Mouse (Mus musculus) spleen, adult 10 weeks (tissue): Measurements from ENCODE around the gene Itpka. TPM values are rescaled to one million over a fixed set of nuclear protein-coding genes. Genes with fewer than 3 reads are reported as not detected.

Experiments used
- polyA plus RNA-seq: library from polyadenylated mRNA; stranded (reverse); fragments of 350-450 nt; fragmentation: Illumina TruSeq; extraction: RNeasy Lipid Tissue Mini Kit (QIAGEN cat#74804); gene quantifications from one replicate; pipeline ENCODE4 v1.2.3, GENCODE M21; 2015; ENCODE audit warnings: low replicate concordance; ENCODE audit not compliant: insufficient read depth

Itpka gene
- 0.12 TPM for polyA plus RNA-seq

DNA sequence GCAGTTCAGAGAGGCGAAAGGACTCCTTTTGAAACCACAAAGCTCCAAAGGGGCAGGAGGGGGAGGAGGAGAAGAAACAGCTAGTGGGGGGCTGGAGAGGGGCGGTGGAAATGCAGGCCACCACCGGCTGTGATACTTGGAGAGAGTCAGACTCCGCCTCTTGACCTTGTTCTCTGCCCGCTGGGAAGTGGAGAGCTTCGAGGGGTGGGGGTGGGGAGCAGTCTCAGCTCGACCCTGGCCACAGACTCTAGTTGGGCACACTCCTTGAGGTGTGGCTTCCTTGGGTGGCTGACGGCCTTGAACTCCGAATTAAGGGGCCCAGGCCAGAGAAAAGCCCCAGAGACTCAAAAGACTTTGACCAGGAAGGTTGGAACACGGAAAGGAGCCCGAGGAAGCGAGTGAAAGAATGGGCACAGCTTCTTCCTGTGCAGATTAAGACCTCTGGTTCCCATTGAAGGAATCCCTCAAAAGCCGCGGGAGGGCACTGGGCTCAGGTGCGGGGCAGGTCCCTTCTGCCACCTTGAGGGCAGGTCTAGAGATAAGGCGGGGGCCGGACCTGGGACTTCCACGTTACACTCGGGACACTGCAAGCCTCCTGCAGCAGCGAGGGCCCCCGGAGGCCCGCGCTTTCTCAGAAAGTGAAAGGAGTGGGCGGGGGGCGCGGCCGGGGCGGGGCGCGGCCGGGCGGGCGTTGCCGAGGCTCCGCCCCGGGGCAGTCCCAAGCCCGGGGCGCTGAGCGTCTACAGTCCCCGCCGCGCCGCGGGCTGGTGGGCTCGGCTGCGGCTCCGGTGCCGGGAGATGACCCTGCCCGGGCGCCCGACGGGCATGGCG, at the start of gene Itpka:
TSS of gene Itpka (plus strand) at position 757 of the 831 bp plus-strand sequence.

DNA sequence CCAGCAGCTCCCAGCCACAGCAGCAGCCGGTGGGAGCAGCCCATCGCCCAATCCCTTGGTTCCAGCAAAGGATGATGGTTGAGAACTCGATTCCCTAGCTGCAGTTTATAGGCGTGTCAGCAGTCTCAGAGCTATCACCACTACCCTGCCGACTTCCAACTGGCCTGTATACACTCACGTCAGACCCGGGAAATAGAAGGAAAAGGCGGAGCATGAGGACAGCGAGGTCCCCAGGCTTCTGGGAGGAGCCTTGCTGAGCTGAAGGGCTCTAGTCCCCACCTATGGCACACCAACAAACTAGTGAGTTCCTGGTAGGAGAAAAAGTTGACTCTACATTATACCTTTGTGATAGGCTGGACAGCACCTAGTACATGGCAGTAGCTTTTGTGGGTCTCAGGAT, 18.1 kb downstream of the Itpka start, which contains the start of gene Ltk:
TSS of gene Ltk (minus strand) at position 181 of the 400 bp plus-strand sequence.

GRCm38 (mm10) chr2:119787206-119787883, 45.2 kb downstream of the Itpka start, which contains the start of gene Rpap1:
Gene Rpap1, minus strand, starts transcription at chr2:119787537.

GRCm38 (mm10) chr2:119797279-119797783, 55.2 kb downstream of the Itpka start, which contains the start of gene Tyro3:
Gene Tyro3, plus strand, starts transcription at chr2:119797733.

Other genes starting within 250 kb of the Itpka start
- gene Exd1, start 194.7 kb upstream of the Itpka start, polyA plus RNA-seq: 0.28 TPM
- gene Chp1, start 194.6 kb upstream of the Itpka start, polyA plus RNA-seq: 115 TPM
- 29.6 TPM for gene Nusap1, start 124.0 kb upstream of the Itpka start, polyA plus RNA-seq
- 6.9 TPM for gene Oip5, start 123.9 kb upstream of the Itpka start, polyA plus RNA-seq
- gene Ndufaf1, start 79.5 kb upstream of the Itpka start, polyA plus RNA-seq: 35.7 TPM
- 38.2 TPM for gene Rtf1, start 67.3 kb upstream of the Itpka start, polyA plus RNA-seq
- 4.1 TPM for gene Ltk, start 18.1 kb downstream of the Itpka start, polyA plus RNA-seq
- 14.4 TPM for gene Rpap1, start 45.2 kb downstream of the Itpka start, polyA plus RNA-seq
- gene Tyro3, start 55.4 kb downstream of the Itpka start, polyA plus RNA-seq: 1.5 TPM
- gene Mga, start 154.9 kb downstream of the Itpka start, polyA plus RNA-seq: 67.2 TPM
- gene Mapkbp1, start 230.4 kb downstream of the Itpka start, polyA plus RNA-seq: 5.2 TPM